Mouse (Mus musculus) hindbrain, postnatal 0 days (tissue): ENCODE data around the gene Maml1. TPM values are rescaled to one million over a fixed set of nuclear protein-coding genes. Genes with fewer than 3 reads are reported as not detected.

Experiments
- ATAC-seq: fragments of 200-750 bp; cut with Nextera tagmentation; 2 replicates; pipeline ENCODE4 v1.8.0; 2017; ENCODE audit warnings: mild to moderate bottlenecking, moderate TSS enrichment, moderate library complexity
- DNase-seq: peaks from one replicate; pipeline ENCODE4 v3.0.0-alpha.2; 2015; ENCODE audit warnings: low spot score
- H3K27ac ChIP-seq: fragments of 300-500 bp; sonication (generic); 2 replicates; pipeline ENCODE4 v1.5.1; 2014; ENCODE audit warnings: mild to moderate bottlenecking
- H3K27me3 ChIP-seq: fragments of 300-500 bp; sonication (generic); 2 replicates; pipeline ENCODE4 v1.6.1; 2014; ENCODE audit warnings: low read length, mixed read lengths; ENCODE audit not compliant: insufficient read depth
- H3K36me3 ChIP-seq: fragments of 300-500 bp; sonication (generic); 2 replicates; pipeline ENCODE4 v1.6.1; 2014; ENCODE audit warnings: low read length, mixed read lengths; ENCODE audit not compliant: insufficient read depth
- H3K4me1 ChIP-seq: fragments of 300-500 bp; sonication (generic); 2 replicates; pipeline ENCODE4 v1.6.1; 2014; ENCODE audit warnings: antibody characterized with exemption, low read length, mixed read lengths; ENCODE audit not compliant: insufficient read depth
- H3K4me2 ChIP-seq: fragments of 300-500 bp; sonication (generic); 2 replicates; pipeline ENCODE4 v1.6.1; 2014; ENCODE audit warnings: low read depth, mild to moderate bottlenecking, low read length, moderate library complexity, mixed read lengths
- H3K4me3 ChIP-seq: fragments of 300-500 bp; sonication (generic); 2 replicates; pipeline ENCODE4 v1.5.1; 2014; ENCODE audit warnings: low read length
- H3K9ac ChIP-seq: fragments of 300-500 bp; sonication (generic); replicated peaks from 2 replicates; pipeline ENCODE4 v1.6.1; 2014; ENCODE audit warnings: mild to moderate bottlenecking, low read length, moderate library complexity, mixed read lengths
- H3K9me3 ChIP-seq: fragments of 300-500 bp; sonication (generic); 2 replicates; pipeline ENCODE4 v1.6.1; 2016; ENCODE audit warnings: low read length, mixed read lengths
- CTCF ChIP-seq: IDR thresholded peaks from 2 replicates; pipeline ENCODE4 v1.5.1; 2016; ENCODE audit warnings: antibody characterized with exemption, control low read depth, low read depth
- WGBS: fragments of 180-500 bp; shearing (Covaris S2); extraction: QIAGEN DNeasy Blood & Tissue Kit; methylation state at CpG from one replicate; pipeline ENCODE4 v1.1.7; 2014; 5-methylcytosine and 5-hydroxymethylcytosine counted together
- polyA plus RNA-seq: library from polyadenylated mRNA; unstranded; fragments of >200 nt; fragmentation: Nextera tagmentation; extraction: Ambion mirVana; gene quantifications from 2 replicates; pipeline ENCODE4 v1.2.1, GENCODE M21; 2015
- total RNA-seq: library from RNA; depleted of rRNA; stranded (reverse); fragments of >200 nt; gene quantifications from 2 replicates; pipeline ENCODE4 v1.2.3, GENCODE M21; 2014

Gene Maml1
- total and polyA plus RNA-seq, 2 experiments from 2014 or later: 1.8 to 11.6 TPM

- Histone ChIP-seq H3K27ac (no peak overlapping the region), H3K9ac (no peak overlapping the region), H3K9me3 (no peaks in the 10 kb centered on the region), H3K4me3 (no peak overlapping the region), H3K4me1 (no peaks in the 10 kb centered on the region), H3K36me3 (no peaks in the 10 kb centered on the region), H3K4me2 (no peak overlapping the region), H3K27me3 (no peaks in the 10 kb centered on the region)
- DNase-seq (no peak), ATAC-seq (no peak)
- 62% methylated on average over 5 of the region's 5 CpGs for WGBS
- TF ChIP-seq CTCF: no peak
Observed at GRCm38 (mm10) chr11:50245269-50245668, 46.8 kb downstream of the Maml1 start.

- Histone ChIP-seq H3K9ac (no peak overlapping the region), H3K4me3 (no peak overlapping the region), H3K9me3 (no peaks in the 10 kb centered on the region), H3K36me3 (no peaks in the 10 kb centered on the region), H3K27me3 (no peaks in the 10 kb centered on the region), H3K4me2 (no peak overlapping the region), H3K27ac (no peak overlapping the region), H3K4me1 (no peaks in the 10 kb centered on the region)
- DNase-seq: no peak
- no peak for TF ChIP-seq CTCF
- 81% methylated on average over 6 of the region's 6 CpGs for WGBS
- ATAC-seq: no peak
Observed at GRCm38 (mm10) chr11:50243926-50244325, 48.2 kb downstream of the Maml1 start.

GRCm38 (mm10) chr11:50240235-50240911 is 51.7 kb downstream of the Maml1 start:
- no peaks in the 10 kb centered on the region for H3K27me3 ChIP-seq
- H3K4me1 ChIP-seq: peaks cover 4% of the 10 kb centered on the region; the same call in 1 of the 2 replicates
- 92% methylated on average over 7 of the region's 7 CpGs for WGBS
- no peak overlapping the region for H3K27ac ChIP-seq
- no peak overlapping the region for H3K4me3 ChIP-seq
- DNase-seq (no peak), ATAC-seq (no peak)
- H3K9me3 ChIP-seq: no peaks in the 10 kb centered on the region
- H3K4me2 ChIP-seq: no peak overlapping the region
- H3K36me3 ChIP-seq: peaks cover 3% of the 10 kb centered on the region; the same call in 1 of the 2 replicates
- no peak for TF ChIP-seq CTCF
- no peak overlapping the region for H3K9ac ChIP-seq

GRCm38 (mm10) chr11:50238821-50239791 is 53.0 kb downstream of the Maml1 start:
- Histone ChIP-seq H3K36me3 (peaks cover 16% of the 10 kb centered on the region; the same call in 1 of the 2 replicates), H3K9me3 (no peaks in the 10 kb centered on the region), H3K9ac (no peak overlapping the region), H3K4me1 (peaks cover 4% of the 10 kb centered on the region; the same call in 1 of the 2 replicates), H3K4me2 (no peak overlapping the region), H3K27ac (no peak overlapping the region), H3K27me3 (no peaks in the 10 kb centered on the region), H3K4me3 (no peak overlapping the region)
- DNase-seq: no peak
- WGBS: 91% methylated on average over 9 of the region's 9 CpGs
- ATAC-seq: no peak
- TF ChIP-seq CTCF: no peak

GRCm38 (mm10) chr11:50238324-50238723 is 53.8 kb downstream of the Maml1 start, which contains the start of gene Ltc4s:
Gene Ltc4s (minus strand): TSS chr11:50238616.
- Histone ChIP-seq H3K4me1 (peaks cover 4% of the 10 kb centered on the region; the same call in 1 of the 2 replicates), H3K27ac (no peak within 1 kb of the TSS), H3K36me3 (peaks cover 23% of the 10 kb centered on the region), H3K4me3 (peak within 1 kb of the TSS; percentile 49), H3K9me3 (no peaks in the 10 kb centered on the region), H3K4me2 (peak within 1 kb of the TSS; percentile 77), H3K27me3 (no peaks in the 10 kb centered on the region), H3K9ac (peak within 1 kb of the TSS; percentile 45; the same call in 1 of the 2 replicates)
- 52% methylated on average over 10 of the region's 10 CpGs for WGBS
- ATAC-seq: no peak
- TF ChIP-seq CTCF: no peak
- no peak for DNase-seq

GRCm38 (mm10) chr11:50236937-50237835 is 54.9 kb downstream of the Maml1 start:
- Histone ChIP-seq H3K36me3 (peaks cover 35% of the 10 kb centered on the region), H3K9me3 (no peaks in the 10 kb centered on the region), H3K9ac (peak overlapping the region; percentile 45), H3K27ac (no peak overlapping the region), H3K4me2 (peak overlapping the region; percentile 77), H3K4me3 (peak overlapping the region; percentile 49), H3K4me1 (peaks cover 4% of the 10 kb centered on the region; the same call in 1 of the 2 replicates), H3K27me3 (no peaks in the 10 kb centered on the region)
- ATAC-seq (no peak; the same call in 1 of the 2 replicates), DNase-seq (no peak)
- 2% methylated on average over 64 of the region's 66 CpGs for WGBS
- no peak for TF ChIP-seq CTCF
